Mouse (Mus musculus): Measurements from ENCODE around the gene Hbp1. TPM values are rescaled to one million over a fixed set of nuclear protein-coding genes. Genes with fewer than 3 reads are reported as not detected.

Gene Hbp1
- 100 to 1,000 TPM; 106 to 116 TPM for total RNA-seq (2021)
- long read RNA-seq, experiment 1, transcript Hbp1-202 (11 exons, 3,142 nt), result major isoform, 78 of 122 reads
- long read RNA-seq, experiment 1, partial matches to known transcripts, result 33 of 122 reads
- long read RNA-seq, experiment 1, other reads (novel, unspliced or antisense), result 6 of 122 reads
- long read RNA-seq, experiment 2, transcript Hbp1-202 (11 exons, 3,142 nt), result major isoform, 68 of 90 reads
- long read RNA-seq, experiment 2, partial matches to known transcripts, result 7 of 90 reads
- long read RNA-seq, experiment 2, other reads (novel, unspliced or antisense), result 12 of 90 reads

DNA sequence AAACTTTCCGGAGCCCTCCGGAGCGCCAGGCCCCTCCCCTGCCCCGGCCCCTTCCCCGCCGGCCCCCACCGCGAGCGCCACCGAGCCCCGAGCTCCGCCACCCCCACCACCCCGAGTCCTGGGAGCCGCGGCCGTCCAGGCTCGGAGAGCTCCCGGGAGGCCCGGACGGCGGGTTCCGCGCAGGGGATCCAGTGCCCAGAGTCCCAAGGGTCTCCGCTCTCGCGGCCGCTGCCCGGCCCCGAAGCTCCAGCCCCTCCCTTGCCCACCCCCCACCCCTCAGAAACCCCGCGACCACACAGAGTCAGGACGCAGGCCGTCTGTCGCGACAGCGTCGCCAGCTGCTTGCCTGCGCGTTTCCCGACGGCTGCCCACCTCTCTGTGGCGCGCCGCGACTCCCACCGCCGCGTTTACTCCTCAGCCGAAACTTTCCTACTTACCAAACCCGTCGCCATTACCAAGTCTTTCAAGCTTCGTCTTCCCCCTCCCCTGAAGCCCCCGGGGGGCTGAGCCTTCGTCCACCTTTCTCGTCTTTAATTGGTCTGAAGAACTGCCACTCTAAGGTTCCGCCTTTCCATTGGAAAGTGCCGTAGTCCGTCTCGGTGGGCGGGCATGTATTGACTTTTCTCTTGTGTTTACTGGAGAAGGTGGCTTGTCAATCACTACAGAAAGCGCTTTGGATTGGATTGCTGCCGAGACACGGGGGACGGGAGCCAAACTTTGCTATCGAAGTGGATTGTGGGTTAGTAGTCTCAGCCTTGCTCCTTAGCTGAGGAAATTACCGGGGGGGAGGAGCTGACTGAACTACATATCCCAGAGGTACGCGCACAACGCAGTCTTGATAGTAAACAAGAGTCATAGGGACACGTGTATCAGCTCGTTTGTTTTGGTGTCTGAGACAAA lies at the start of gene Hbp1:
Hbp1 (minus strand) TSS at position 777 of the 900 bp plus-strand sequence.
- peak; percentile 98 for DNase-seq

DNA sequence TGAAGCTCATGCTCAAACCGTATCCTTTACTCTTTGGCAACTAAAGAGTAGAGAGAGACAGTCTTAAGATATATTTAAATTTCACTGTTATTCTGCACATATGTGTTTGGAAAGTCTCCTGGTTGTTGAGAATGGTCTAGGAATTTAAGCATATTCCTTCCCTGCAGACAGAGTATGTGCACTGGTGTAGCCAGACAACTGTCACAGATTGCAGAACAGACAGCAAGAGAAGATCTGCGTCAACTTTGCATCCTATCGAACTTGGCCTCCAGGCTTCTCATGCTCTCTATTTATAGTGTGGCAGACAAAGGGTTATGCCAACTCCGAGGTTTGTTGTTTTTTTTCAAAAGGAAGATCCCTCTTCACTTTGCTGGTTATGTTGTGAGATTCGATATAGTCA lies 48.4 kb upstream of the Hbp1 start:
- no peak for DNase-seq

DNA sequence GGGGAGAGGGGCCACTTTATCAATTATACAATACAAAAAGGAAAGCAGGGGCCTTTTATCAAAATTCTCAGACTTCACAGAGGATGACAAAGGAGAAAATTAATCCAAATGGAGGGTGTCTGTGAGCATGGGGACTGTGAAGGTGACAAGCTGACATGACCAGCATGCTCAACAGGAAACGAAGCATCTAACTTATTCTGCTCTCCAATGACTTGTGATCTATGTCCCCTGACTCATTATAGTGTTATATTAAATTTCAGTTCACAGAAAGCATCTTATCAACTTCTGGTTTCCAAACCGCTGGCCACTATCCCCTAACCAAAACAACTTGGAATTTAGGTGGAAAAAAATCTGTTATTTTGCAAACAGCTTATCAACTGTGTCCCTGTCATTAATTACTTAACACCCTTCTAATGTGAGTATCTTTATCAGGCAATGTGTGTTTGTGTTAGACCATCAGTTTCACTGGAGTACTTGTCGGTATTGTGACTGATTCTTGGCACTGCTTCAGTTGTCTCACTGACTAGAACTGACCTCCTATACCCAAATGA lies 47.1 kb upstream of the Hbp1 start:
- no peak for DNase-seq

DNA sequence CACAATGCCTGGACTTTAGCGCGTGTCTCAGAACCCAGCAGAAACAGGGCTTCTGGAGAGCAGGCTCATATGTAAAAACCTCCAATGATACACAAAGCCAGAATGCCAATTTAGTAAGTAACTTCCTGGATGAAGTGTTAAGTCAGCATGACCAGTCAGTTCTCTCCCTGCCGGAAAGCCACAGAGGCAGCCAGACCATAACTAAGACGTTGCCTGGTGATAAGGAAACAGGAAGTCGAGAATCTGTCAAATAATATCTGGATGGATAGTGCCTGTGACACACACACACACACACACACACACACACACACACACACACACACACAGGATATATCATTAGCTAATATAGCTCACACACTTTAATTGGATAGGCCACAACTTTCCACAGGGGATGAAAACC lies 46.5 kb upstream of the Hbp1 start:
- no peak for DNase-seq

DNA sequence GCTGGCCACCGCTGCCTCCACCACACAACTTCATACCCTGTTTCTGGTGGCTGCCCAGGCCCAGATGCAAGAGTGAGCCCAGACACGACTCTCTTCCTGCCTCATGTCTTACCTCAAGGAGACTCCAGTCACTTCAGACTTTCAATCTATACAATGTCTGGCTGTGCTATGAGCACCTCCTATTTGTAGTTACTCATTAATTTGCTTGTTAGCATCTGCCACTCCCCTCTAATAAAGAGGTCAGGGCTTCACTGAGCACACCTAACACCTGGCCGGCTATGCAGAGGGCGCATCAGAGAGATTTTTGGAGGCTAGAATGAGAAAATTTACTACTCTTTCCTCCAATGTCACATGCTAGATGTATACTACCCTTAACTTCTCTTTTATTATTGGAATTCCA lies 40.2 kb upstream of the Hbp1 start:
- no peak for DNase-seq

DNA sequence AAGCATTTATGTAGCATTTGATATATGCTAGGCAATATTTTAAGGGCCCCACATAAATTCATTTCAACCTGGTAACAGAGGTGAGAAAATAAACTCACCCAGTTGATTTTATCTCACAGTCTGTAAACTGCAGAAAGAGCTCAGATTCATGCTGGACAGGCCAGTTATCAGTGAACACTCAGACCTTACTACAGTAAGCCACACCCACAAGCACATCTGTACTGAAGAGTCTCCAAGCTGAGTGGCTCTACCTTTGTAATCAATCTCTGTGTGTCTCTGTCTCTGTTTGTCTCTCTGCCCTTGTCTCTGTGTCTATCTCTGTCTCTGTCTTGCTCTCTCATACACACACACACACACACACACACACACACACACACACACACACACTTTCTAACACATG lies 39.4 kb upstream of the Hbp1 start:
- DNase-seq, result no peak

DNA sequence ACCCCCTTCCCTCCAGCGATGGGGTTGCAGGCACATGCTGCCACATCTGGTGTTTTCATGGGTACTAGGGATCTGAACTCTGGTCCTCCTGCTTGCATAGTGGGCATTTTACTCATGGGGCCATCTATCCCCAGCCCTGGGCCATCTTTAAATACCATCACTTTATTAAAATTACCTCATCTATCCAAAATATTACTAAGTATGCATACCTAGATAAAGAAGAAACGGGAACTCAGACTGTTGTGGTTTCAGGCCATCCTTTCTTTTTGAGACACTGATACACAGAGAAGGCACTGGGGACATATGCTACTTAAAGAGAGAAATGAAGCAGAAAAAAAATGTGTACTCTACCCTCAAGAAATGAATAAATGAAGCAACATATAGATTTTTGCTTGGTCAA lies 36.1 kb upstream of the Hbp1 start:
- DNase-seq, result no peak

DNA sequence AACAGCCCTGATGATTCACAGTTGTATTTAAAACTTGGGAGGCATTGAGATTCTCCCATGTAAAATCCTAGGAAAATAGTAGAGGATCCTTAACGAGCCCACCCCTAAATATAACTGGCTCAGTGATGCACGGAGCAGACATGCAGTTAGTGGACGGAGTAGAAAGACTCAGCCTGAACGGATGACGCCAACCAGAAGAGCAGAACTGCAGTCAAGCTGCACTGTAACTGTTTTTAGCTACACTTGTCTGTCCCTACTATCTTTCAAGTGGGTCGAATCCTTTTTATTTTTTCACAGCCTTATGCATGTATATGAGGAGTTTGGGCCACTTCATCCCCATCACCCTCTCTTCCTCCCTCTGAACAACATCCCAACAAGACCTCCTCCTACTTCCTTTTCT lies 35.4 kb upstream of the Hbp1 start:
- no peak for DNase-seq

DNA sequence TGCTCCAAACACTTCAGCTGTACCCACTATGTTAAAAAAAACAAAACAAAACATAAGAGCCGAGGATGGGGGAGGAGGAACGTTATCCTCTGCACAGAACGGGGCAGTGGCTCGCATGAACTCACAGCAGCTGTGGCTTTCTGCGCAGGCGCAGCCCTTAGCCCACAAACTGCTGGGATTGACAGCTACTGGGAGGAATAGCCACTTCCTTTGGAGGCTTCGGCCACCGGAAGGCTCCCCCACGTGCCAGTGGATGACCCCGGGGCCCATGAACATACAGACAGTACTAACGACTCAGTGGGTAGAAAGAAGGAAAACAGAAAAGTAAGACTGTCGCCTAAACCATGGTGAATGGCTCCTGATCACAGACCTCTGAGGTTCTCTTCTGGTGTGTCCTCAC lies 34.3 kb upstream of the Hbp1 start:
- no peak for DNase-seq

DNA sequence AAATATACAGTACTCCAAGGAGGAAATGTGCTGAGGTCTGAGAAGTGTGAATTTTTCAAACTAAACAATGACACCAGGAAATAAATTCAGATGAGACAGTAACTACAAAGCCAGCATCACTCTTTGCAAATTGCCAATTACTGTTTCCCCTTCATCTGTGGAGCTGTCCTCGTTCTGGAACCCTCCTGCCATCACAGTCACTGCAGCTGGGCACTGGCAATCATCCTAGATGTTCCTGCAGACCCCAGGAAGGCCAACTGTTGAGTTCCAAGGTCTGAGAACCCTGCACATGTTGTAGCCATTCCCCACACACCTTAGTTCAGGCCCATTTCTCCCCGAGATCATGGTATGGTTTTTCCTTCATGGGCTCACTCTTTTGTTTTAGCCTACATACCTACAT lies 33.9 kb upstream of the Hbp1 start:
- no peak for DNase-seq

DNA sequence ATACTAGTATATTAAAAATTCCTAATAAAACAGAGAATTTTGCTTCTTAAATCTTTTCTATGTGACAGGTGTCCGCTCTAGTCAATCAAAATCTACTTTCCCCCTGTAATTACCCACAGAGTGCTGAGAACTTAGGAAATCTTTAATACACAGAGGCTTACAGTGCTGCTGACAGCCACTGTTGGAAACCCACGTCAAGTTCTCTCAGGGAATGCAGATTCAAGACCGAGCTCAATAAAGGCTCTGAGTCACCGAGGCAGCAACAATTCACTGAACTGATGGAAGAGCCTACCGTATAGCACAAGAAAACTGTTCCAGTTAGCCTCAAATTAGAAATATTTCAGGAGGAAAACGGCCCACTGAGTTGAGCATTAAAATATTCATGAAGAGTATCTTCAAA lies 33.4 kb upstream of the Hbp1 start:
- DNase-seq, result no peak

DNA sequence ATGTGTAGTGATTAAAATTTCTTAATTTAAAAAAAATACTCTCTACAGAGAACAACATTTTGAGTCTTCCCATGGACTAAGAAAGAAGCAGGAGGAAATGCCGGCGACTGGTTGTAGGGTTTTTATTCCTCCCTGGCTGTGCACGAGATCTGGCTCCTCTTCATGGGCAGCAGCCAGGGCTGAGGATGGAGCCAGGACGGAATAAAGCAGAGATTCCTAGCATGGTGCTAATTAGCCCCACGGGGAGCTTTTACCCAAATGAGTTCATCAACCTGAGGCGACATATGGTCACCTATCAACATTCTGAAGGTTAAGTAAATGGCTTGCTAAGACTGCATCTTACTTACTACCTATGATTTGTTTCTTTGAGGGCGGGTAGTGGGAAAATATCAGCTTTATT lies 32.9 kb upstream of the Hbp1 start:
- no peak for DNase-seq

DNA sequence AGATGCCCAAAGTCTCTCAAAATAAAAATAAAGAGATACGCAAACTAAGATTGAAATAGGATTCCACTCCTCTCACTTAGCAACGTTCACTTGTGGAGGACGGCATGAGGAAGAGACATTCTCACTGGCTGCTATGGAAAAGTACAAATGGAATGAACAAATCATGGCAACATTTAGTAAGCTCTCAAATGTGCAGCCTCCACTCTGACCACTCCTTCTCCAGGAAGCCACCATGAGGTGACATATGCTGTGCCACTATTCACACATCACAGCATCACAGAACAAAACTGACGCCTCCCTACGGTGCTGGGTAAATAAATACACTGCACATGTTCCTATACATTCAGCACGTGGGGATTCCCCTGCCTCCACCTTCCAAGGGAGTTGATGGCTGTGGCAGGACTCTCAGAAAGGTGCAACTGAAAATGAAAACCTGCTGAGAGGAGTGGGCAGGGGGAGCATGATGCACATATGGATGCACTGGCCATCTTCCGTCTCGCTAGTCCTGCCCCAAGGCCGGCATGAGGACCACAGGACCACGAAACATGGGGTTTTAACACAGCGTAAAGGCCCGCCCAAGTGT lies 27.4 kb upstream of the Hbp1 start:
- DNase-seq, result no peak

DNA sequence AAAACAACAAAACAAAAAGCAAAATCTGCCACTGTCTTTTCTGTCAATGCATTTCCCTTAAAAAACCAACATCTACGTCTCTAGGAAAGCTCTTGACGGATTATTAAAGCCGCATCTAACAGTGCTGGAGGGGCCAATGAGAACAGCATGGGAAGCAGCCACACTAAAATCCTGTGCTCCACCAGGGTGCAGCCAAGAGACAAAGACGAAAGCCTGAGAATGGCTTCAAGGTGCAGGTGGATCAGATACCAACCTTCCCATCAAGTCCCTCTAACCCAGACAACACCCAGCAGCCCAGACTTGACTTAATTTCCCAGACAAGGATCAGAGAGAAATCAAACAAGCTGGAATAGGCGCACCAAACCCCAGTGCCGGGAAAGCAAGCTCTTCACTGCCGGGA lies 26.2 kb upstream of the Hbp1 start:
- peak; percentile 40 for DNase-seq

DNA sequence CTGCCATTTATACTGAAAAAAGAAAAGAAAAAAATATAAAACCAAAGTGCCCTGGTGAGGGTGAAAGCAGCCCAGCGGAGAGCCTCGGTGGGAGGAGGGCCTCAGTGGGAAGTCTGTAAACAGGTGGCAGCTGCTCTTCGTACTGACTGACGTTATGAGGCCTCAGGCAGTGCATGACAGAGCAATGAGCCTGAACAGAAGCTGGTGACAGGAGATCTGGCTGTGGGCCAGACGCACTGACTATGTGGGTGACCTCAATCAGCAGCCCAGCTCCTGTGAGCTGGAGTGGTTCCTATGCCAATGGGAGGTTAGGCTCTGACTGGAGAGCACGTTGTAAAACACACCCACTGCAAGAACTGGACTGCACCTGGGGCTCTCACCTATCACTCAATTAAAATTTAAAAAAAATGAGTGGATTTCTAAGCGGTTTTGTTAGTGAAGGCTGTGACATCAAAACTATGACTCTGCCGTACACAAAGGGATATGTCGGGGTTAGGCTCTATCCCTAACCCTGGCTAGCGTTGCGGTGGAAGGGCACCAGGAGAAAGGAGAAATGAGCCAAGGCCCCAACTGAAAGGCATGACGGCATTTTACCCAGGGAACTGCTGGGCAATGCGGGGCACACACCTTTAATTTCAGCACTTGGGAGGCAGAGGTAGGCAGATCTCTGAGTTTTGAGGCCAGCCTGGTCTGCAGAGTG lies 23.3 kb upstream of the Hbp1 start:
- DNase-seq, result peak; percentile 91

DNA sequence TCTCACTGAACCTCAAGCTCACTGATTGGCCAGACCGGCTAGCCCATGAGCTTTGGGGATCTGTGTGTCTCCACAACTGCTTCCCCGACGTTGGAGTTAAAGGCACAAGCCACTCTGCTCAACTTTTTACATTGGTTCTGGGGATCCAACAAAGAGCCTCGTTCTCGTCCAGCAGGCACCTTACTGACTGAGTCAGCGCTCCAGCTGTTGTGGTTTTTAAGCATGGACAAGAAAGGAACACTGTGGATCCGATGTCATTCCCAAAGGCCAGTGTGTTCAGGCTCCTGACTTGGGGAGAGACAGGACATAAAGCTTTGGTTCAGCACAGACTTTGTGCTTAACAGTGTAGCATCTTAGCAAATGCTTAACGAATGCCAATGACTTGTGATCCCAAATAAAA lies 21.2 kb upstream of the Hbp1 start:
- DNase-seq, result no peak

DNA sequence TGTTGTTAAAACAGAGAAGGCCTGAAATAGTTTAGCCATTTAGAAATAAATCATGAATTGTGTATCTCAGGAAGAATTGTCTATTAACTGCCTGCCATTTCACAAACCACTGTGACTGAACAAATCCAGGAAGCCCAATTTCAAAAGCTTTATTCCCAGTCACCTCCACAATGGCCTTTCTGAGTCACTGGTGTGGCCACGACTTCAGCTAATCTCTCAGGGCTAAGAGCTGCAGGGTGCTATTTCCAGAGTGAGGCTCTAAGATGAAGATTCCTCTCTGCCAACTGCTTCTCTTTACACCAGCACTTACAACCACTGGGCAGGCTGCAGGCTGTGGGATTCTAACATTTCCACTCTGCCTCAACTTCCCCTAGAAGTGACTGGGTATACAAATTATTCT lies 18.8 kb upstream of the Hbp1 start:
- DNase-seq, result no peak

DNA sequence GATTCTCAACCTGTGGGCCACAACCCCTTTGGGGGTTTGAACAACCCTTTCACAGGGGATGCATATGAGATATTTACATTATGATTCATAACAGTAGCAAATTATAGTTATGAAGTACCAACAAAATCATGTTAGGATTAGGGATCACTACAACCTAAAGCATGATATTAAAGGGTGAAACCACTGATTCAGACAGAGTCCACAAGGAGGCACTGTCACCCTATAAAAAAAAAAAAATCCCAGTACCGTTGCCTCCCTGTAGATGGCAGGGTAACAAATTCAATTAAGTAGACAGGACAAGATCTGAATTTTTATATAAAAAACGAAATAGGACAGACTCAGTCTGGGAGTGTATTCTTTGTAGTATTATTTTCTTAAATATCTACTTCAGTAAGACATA lies 17.2 kb upstream of the Hbp1 start:
- DNase-seq, result peak; percentile 38

DNA sequence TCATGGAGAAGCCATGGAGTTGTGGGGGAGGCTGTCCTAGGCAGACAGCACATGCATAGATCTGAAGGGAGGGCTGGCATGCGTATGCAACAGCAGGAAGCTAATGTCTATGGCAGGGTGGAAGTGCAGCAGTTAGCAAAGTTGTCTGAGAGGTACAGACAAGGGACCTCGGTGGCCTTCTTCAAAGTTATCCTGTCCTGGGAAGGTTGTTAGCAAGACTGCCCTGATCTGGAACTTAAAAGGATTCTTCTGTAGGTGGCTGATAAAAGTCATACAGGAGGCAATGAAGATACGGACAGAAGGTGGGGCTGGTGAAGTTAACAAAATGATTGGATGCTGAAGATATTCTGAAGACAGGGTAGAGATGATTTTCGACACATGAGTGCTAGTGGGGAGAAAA lies 16.1 kb upstream of the Hbp1 start:
- DNase-seq, result no peak

DNA sequence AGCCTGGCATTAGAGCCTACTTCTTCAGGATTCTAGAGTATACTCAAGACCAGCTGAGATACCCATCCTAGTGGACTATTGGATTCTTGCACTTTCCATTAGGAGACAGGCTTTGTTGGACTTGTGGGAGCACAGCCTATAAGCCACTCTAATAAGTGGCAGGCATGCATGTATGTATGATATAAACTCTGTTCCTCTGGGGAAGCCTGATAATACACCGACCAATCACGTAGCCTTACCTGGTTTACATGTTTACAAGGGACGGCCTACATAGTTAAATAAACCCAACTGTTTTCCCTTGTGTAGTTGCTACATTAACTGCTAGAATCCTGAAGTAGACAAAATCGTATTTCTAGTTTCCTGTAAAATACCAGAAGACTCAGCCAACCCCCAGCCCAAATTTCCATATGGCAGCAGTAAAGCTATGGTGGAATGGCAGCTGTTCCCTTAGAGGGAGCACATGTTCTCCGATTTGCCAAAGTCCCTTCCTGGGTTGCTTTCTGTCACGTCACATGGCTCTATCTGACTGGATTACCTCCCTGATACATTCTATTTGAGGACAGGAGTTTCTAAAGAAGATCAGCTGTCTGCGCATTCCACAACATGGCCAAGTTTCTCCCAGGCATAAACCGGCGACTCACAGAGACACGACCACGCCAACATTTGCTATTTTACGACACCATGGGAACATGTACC lies 15.3 kb upstream of the Hbp1 start:
- DNase-seq, result no peak

DNA sequence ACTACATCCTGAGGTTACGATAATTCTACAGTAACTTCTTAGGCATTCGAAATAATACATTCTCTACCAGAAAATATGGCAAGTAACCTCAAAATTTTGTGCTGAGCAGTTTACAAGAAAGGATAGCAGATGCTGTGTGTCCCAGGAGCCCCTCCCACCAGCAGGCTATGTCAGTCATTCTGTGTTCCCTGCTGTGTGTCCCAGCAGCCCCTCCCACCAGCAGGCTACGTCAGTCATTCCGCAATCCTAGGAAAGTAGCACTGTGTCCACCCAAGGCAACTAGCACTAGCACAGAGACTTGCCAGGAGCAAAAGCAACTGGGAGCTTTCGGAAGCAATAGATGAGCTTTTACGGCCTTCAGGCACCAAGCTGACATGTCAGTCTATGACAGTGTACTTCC lies 13.7 kb upstream of the Hbp1 start:
- no peak for DNase-seq

DNA sequence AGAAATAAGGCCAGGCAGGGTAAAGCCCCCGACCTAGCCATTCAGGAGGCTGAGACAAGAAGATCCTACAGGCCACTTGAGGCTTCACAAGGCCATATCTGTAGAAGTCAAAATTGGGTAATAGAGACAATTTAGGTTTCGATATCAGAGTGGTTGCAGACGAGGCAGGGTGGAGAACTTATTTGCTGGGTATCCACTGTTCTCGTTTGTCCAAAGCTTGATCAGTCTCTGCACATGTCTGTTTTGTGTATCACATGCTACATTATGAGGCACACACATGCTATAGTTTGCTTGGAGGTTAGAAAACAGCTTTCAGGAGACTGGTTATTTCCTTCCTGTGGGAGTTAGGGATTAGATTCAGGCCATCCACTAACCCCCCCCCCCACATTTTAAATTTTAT lies 5.5 kb upstream of the Hbp1 start:
- no peak for DNase-seq

All from adrenal gland, postnatal 10 days (tissue).